Mouse (Mus musculus) neural tube, postnatal 0 days (tissue): ENCODE results near the gene Gm28048. TPM values are rescaled to one million over a fixed set of nuclear protein-coding genes. Genes with fewer than 3 reads are reported as not detected.

Experiments
- polyA plus RNA-seq: library from polyadenylated mRNA; unstranded; fragments of >200 nt; fragmentation: Nextera tagmentation; extraction: Ambion mirVana; gene quantifications from 2 replicates; pipeline ENCODE4 v1.2.1, GENCODE M21; 2015

Gm28048 gene
- 3.4 and 4.2 TPM in 2 replicates for polyA plus RNA-seq

DNA sequence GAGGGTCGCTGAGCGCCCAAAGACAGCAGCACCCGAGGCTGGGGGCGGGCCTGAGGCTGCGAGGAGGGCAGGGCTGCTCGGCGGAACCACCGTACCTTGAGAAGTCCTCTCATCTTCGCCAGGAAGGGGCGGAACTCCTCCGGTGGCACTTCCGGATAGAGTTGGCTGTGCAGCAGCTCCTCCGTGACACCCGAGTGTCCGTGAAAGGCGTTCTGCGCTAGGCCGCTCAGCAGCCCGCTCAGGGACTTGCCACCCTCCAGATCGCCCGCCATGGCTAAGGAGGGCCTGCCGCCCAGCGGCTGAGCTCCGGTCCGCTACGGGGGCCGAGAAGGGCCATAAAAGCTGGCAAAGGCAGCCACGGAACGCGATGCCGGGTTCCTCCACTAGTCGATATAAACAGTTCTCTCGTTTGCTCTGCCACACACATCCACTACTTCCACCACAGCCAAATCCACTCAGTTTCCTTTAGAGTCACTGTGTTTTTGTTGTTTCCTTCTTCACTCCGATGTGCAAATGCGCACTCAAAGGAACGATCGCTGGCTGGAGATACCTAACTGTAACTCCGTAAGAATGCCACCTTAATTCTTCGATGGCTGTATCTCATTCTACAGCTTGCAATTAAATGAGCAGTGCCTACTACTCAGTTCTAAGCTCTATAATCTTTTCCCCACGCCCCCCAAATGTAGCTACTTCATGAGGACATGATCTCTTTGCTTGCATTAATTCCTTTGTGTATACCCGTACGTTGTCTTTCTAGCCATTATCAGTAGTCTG is at the start of gene Gm28048, which contains the start of gene Commd1:
TSS of gene Gm28048 (minus strand) at position 107 of the 774 bp plus-strand sequence.
TSS of gene Commd1 (minus strand) at position 399 of the 774 bp plus-strand sequence.

GRCm38 (mm10) chr11:23007481-23008180 is 25.7 kb upstream of the Gm28048 start, which contains the start of gene Fam161a:
Gene Fam161a, plus strand, starts transcription at chr11:23007531.

DNA sequence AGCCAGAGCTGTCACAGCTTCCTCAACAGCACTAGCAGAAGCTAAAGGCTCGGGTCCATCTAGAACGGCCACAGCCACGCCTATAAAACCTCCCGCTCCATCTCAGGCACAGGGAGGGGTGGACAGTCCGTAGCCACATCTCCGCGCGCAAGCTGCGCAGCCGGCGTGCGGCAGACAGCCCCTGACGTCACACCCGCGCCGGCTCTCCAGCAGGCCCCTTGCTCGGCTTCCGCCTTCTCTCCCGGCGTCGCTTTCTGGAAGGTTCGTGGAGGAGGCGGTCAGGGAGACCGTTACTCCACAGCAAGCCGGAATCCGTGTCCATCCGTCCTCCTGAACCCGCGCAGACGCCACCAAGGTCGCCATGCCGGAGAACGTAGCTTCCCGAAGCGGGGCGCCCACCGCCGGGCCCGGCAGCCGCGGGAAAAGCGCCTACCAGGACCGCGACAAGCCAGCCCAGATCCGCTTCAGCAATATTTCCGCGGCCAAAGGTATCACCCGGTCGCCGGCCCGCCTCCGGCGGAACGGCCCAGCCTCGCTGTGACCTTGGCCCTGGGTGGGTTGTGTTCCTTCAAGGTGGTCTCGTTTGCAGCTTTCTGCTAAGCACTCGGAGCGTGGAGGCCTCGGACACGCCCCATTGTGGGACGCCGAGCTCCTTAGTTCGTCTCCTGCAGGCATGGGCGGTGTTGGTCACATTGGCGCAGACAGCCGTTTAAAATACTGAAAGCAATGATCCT is 8.7 kb upstream of the Gm28048 start, which contains the start of gene Cct4:
TSS of gene Cct4 (plus strand) at position 127 of the 734 bp plus-strand sequence.

DNA sequence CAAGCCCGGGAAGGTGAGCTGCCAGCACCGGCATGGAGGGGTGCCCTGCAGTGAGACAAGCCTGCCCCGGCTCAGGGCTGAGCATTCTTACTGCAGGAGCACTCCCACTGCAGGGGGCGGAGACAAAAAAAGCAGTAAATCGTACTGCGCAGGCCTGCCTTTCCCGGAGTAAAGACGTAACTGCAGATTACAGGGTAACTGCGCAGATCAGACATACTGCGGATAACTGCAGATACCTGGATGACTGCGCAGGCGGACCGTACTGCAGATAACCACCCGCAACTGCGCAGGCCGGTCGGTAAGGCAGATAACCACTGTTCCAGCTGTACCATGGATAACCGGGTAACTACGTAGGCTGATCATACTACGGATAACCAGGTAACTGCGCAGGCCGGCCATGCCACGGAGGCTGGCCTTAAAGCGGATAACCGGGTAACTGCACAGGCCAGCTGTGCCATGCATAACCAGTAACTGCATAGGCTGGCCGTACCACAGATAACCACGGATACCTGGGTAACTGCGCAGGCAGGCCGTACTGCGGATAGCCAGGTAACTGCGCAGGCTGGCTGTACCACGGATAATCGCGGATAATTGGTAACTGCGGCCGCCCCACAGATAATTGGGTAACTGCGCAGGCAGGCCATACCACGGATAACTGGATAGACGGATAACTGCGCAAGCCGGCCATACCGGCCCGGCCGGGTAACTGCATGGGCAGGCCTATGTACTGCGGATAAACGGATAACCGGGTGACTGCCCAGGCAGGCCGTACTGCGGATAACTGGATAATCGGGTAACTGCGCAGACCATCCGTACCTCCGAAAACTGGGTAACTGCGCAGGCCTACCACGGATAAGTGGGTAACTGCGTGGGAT is 9.8 kb downstream of the Gm28048 start, which contains the start of gene Zrsr1:
TSS of gene Zrsr1 (plus strand) at position 171 of the 875 bp plus-strand sequence.

DNA sequence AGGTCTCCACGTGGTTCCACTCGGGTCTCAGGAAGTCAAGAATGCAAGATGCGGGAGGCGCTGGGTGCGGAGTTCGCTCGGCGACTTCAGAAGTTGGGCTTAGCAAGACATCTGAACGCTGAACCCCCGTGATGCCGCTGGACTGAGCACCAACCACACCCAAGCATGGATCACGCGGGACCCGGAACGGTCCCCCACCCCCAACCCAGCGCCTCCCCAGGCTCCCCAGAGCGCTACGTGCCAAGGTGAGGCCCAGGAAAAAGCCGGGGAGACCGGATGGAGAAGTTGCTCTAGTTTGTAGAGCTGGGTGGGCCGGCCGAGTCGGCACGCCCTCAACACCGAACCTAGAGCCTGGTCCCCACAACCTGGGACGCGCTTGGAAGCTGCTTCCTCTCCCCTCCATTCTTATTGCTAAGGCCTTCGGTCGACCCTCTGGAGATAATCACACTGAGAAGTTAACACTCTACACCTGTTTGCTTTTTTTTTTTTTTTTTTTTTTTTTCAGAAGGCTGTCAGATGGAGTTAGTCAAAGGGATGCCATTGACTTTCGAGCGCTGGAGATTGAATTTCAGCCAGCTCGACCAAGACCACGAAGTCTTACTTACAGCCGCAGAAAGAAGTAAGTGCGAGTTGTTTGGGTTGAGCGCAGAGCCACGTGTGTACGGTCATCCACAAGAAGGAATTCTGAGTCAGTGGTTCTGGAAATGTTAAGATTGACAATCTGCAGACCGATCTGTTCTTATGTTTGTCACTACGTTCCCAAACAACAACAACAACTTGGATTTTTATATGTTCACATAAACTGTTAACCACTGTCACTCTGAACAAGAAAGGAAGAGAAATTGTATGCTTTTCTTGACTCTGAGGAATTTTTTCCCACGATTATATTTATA is 121.3 kb downstream of the Gm28048 start, which contains the start of gene B3gnt2:
TSS of gene B3gnt2 (minus strand) at position 627 of the 893 bp plus-strand sequence.

Other genes starting within 250 kb of the Gm28048 start
- gene B3gnt2, start 121.1 kb downstream of the Gm28048 start, polyA plus RNA-seq = 3.4 and 3.5 TPM in 2 replicates
- 9.6 and 10.6 TPM in 2 replicates for gene Zrsr1, start 10.1 kb downstream of the Gm28048 start, polyA plus RNA-seq
- 213 and 230 TPM in 2 replicates for gene Commd1, start 292 bp upstream of the Gm28048 start, polyA plus RNA-seq
- 199 and 203 TPM in 2 replicates for gene Cct4, start 8.4 kb upstream of the Gm28048 start, polyA plus RNA-seq
- gene Fam161a, start 25.4 kb upstream of the Gm28048 start, polyA plus RNA-seq = 5.0 and 5.3 TPM in 2 replicates